Mouse (Mus musculus): ENCODE measurements at regions not wholly inside any gene's neighbourhood (a gene's known extent, or its start where the extent isn't known, plus 50 kb on each side); places are given as distances from the start of the nearest gene placed in this dataset.
"Not testable (repeated sequence)": the region's sequence is repeated elsewhere in the genome, so short reads cannot be mapped to it uniquely, and the experiment has no call there.

DNA sequence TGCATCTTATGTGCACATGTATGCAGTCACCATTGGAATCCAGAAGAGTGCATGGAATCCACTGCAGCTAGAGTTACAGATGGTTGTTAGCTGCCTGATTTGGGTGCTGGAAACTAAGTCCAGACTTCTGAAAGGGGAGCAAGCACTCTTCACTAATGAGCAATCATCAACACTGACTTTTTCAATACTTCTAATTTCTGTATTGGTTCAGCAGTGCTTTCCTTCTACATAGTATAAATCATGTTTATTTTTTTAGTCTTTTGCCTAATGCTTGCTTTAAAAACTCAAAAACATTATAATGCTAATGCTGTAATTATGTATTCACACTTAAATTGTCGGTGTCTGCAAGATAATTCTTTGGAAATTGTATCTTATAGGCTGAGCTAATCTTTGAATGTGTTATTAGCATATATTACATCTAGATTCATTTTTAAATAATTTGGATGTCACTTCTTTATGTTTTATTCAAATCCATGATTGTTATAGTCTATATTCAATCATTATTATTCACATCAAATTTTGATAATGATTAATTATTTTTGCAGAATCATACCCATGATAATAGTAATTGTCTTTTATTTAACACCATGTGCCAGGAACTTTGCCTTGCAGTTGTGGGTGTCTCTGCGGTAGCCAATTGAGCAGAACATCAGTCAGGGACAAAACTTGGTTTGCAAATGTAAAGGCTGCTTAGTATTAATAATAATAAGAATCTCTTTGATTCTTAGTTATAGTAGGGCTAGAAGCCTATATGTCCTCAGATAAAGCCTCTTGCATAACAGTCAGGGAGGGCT is 172.7 kb upstream of the Cntnap5b start:
- WGBS: 58% methylated on average over 2 of the region's 2 CpGs
- Histone ChIP-seq H3K9me3 (ENCODE audit: low read length) (no peaks in the 10 kb centered on the region), H3K4me2 (ENCODE audit: low read depth, low read length, poor library complexity, severe bottlenecking) (no peak overlapping the region), H3K36me3 (ENCODE audit: insufficient read depth, low read length) (no peaks in the 10 kb centered on the region), H3K4me3 (ENCODE audit: low read depth, low read length) (no peak overlapping the region), H3K27me3 (ENCODE audit: insufficient read depth, low read length) (no peaks in the 10 kb centered on the region), H3K4me1 (ENCODE audit: insufficient read depth, low read length) (no peaks in the 10 kb centered on the region), H3K27ac (ENCODE audit: low read depth, low read length) (no peak overlapping the region), H3K9ac (replicated peaks; ENCODE audit: low read length, poor library complexity, severe bottlenecking) (no peak overlapping the region)
- ATAC-seq (ENCODE audit: low FRiP score): no peak
- no peak for TF ChIP-seq CTCF (IDR thresholded peaks at IDR 0.05)
- DNase-seq (ENCODE audit: low spot score): no peak

DNA sequence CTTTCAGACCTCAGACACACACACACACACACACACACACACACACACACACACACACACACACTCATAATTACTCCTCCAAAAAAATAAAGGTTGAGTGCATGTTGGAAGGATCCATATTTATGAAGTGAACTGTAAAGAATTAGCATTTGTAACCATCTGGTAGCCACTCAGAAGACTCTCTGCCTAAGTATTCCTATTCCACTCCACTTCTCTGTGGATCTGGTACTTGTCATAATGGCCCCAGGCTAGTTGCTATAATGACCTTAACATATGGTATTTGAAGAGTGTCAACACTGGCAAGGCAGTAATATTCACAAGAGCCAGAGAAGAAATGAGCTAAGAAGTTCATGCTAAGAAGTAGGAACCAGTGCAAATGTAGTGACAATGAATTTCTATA is 167.4 kb upstream of the Cntnap5b start:
- no peak overlapping the region for H3K27ac ChIP-seq (ENCODE audit: low read depth, low read length)
- H3K36me3 ChIP-seq (ENCODE audit: insufficient read depth, low read length): no peaks in the 10 kb centered on the region
- no peak for ATAC-seq (ENCODE audit: low FRiP score)
- H3K9ac ChIP-seq (replicated peaks; ENCODE audit: low read length, poor library complexity, severe bottlenecking): no peak overlapping the region
- H3K9me3 ChIP-seq (ENCODE audit: low read length): no peaks in the 10 kb centered on the region
- no peak overlapping the region for H3K4me3 ChIP-seq (ENCODE audit: low read depth, low read length)
- H3K27me3 ChIP-seq (ENCODE audit: insufficient read depth, low read length): no peaks in the 10 kb centered on the region
- no peak overlapping the region for H3K4me2 ChIP-seq (ENCODE audit: low read depth, low read length, poor library complexity, severe bottlenecking)
- peak; percentile 8 for DNase-seq (ENCODE audit: low spot score)
- no peaks in the 10 kb centered on the region for H3K4me1 ChIP-seq (ENCODE audit: insufficient read depth, low read length)
- TF ChIP-seq CTCF (IDR thresholded peaks at IDR 0.05): no peak

DNA sequence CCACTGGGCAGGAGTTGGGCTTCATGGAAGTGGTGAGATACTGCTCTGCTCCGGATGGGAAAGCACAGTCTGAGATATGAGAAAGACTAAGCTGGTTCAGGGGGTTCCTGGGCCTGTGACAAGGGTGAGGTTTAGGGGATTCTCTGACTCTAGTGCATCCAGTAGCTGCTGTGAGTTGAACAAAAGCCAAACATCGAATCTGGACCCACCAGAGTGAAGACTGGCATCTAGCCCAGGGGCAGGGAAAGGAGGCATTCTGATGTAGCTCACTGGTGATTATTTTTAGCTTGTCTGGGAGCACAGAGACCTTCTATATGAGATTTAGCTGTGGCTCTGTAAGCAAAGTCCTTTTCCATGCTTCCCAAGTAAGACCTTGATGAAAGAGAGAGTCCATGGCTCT is 153.3 kb upstream of the Cntnap5b start:
- H3K4me3 ChIP-seq (ENCODE audit: low read depth, low read length): no peak overlapping the region
- ATAC-seq (ENCODE audit: low FRiP score) (no peak), DNase-seq (ENCODE audit: low spot score) (peak; percentile 6)
- no peaks in the 10 kb centered on the region for H3K36me3 ChIP-seq (ENCODE audit: insufficient read depth, low read length)
- H3K9me3 ChIP-seq (ENCODE audit: low read length): no peaks in the 10 kb centered on the region
- H3K4me2 ChIP-seq (ENCODE audit: low read depth, low read length, poor library complexity, severe bottlenecking): no peak overlapping the region
- no peak overlapping the region for H3K27ac ChIP-seq (ENCODE audit: low read depth, low read length)
- 65% methylated on average over 2 of the region's 2 CpGs for WGBS
- H3K9ac ChIP-seq (replicated peaks; ENCODE audit: low read length, poor library complexity, severe bottlenecking): no peak overlapping the region
- TF ChIP-seq CTCF (IDR thresholded peaks at IDR 0.05): no peak
- H3K27me3 ChIP-seq (ENCODE audit: insufficient read depth, low read length): no peaks in the 10 kb centered on the region
- H3K4me1 ChIP-seq (ENCODE audit: insufficient read depth, low read length): no peaks in the 10 kb centered on the region

DNA sequence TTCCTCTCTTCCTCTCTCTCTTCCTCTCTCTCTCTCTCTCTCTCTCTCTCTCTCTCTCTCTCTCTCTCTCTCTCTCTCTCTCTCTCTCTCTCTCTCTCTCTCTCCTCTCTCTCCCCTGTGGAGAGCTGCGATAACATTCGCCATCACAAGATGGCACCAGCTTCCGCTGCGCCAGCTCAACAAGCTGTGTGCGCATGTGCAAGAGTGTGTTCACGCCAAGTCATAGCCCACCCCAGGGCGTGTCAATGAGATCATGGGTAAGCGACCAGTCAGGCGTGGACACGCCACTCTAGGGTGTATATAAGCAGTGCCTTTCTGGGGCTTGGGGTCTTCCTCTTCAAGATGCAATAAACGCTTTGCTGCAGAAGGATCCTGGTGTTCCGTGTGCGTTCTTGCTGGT is 141.6 kb upstream of the Cntnap5b start:
- not testable (repeated sequence) for H3K9me3 ChIP-seq (ENCODE audit: low read length); H3K27ac ChIP-seq (ENCODE audit: low read depth, low read length); H3K9ac ChIP-seq (replicated peaks; ENCODE audit: low read length, poor library complexity, severe bottlenecking); DNase-seq (ENCODE audit: low spot score); H3K27me3 ChIP-seq (ENCODE audit: insufficient read depth, low read length); ATAC-seq (ENCODE audit: low FRiP score); H3K4me3 ChIP-seq (ENCODE audit: low read depth, low read length); H3K4me1 ChIP-seq (ENCODE audit: insufficient read depth, low read length); H3K36me3 ChIP-seq (ENCODE audit: insufficient read depth, low read length); H3K4me2 ChIP-seq (ENCODE audit: low read depth, low read length, poor library complexity, severe bottlenecking)
- WGBS: 90% methylated on average over 13 of the region's 13 CpGs

DNA sequence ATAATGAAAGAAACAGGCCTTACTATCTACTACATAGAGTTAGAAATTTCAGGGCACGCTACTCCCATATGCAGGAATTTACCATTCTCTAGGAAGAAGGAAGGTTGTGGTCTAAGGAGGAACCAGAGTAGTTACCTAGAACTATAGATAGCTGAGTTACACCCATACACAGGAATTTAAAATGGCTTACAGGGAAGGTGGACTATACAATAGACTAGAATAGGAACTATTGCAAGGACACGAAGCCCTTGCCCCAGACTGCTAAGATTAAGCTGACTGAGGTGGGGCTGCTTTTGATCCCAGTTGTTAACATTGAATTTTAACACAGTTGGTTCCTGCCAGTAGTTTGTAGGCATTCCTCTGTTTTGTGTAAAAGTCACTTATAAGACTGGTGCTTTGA is 108.9 kb upstream of the Cntnap5b start:
- Histone ChIP-seq H3K9me3 (ENCODE audit: low read length) (no peaks in the 10 kb centered on the region), H3K36me3 (ENCODE audit: insufficient read depth, low read length) (no peaks in the 10 kb centered on the region), H3K4me1 (ENCODE audit: insufficient read depth, low read length) (no peaks in the 10 kb centered on the region), H3K9ac (replicated peaks; ENCODE audit: low read length, poor library complexity, severe bottlenecking) (no peak overlapping the region), H3K4me3 (ENCODE audit: low read depth, low read length) (no peak overlapping the region), H3K27ac (ENCODE audit: low read depth, low read length) (no peak overlapping the region), H3K27me3 (ENCODE audit: insufficient read depth, low read length) (no peaks in the 10 kb centered on the region), H3K4me2 (ENCODE audit: low read depth, low read length, poor library complexity, severe bottlenecking) (no peak overlapping the region)
- 87% methylated on average over 2 of the region's 2 CpGs for WGBS
- ATAC-seq (ENCODE audit: low FRiP score): no peak
- no peak for DNase-seq (ENCODE audit: low spot score)
- TF ChIP-seq CTCF (IDR thresholded peaks at IDR 0.05): no peak

DNA sequence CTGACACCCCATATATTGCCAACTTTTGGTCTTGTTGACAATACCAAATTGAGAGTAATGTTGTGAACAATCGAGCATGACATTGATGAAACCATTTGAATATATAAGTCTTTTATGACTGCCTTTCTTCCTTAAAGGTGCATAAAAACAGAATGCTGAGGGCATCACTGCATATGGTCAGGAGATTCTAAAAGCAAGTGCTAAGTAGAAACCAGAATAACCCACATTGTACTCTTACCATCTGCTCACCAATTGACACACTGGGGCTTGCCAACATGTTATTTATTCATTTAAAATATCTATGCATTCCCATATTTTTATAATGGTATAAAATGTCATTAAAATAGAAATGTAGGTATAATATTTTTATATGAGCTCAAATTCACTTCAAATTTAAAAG is 92.6 kb upstream of the Cntnap5b start:
- Histone ChIP-seq H3K27me3 (ENCODE audit: insufficient read depth, low read length) (no peaks in the 10 kb centered on the region), H3K9me3 (ENCODE audit: low read length) (no peaks in the 10 kb centered on the region), H3K36me3 (ENCODE audit: insufficient read depth, low read length) (no peaks in the 10 kb centered on the region), H3K4me2 (ENCODE audit: low read depth, low read length, poor library complexity, severe bottlenecking) (no peak overlapping the region), H3K27ac (ENCODE audit: low read depth, low read length) (no peak overlapping the region), H3K4me1 (ENCODE audit: insufficient read depth, low read length) (no peaks in the 10 kb centered on the region), H3K9ac (replicated peaks; ENCODE audit: low read length, poor library complexity, severe bottlenecking) (no peak overlapping the region), H3K4me3 (ENCODE audit: low read depth, low read length) (no peak overlapping the region)
- no peak for TF ChIP-seq CTCF (IDR thresholded peaks at IDR 0.05)
- ATAC-seq (ENCODE audit: low FRiP score): no peak
- no peak for DNase-seq (ENCODE audit: low spot score)
- WGBS: 82% methylated on average over 1 of the region's 1 CpGs
